Mouse (Mus musculus): ENCODE data around the gene Gucy1b2.

- TF ChIP-seq CTCF (IDR thresholded peaks at IDR 0.05; ENCODE audit: low read depth, low read length) = peak; percentile 66
- no peak for TF ChIP-seq POLR2A (IDR thresholded peaks at IDR 0.05; ENCODE audit: borderline replicate concordance, low read depth, low read length)
These were observed 1.5 kb upstream of the Gucy1b2 start for GRCm38 (mm10) chr14:62457420-62458181.

Data from bone marrow macrophage, adult 2 months (primary cell).